Mouse (Mus musculus): ENCODE results near the gene Olfr984. TPM values are rescaled to one million over a fixed set of nuclear protein-coding genes. Genes with fewer than 3 reads are reported as not detected.

Gene Olfr984
- polyA plus RNA-seq, 1 experiment from 2014 or later = not detected

DNA sequence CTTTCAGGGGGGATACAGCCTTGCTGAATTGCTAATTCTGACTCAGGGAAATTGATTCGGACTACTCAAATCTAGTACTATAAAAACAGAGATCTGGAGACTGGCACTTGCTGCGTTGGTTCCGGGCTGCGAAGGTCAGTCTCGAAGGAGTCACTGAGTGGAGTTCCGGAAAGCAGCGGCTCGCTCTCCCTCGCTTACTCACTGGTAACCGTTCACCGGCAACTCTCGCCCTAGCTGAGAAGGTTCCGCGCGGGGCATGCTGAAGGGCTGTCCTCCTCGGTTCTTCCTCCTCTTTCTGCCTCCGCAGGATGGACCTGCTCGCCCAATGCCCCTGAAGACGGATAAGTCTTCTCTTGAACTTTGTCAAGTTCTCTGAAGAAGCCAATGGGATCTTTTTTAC is 63.9 kb downstream of the Olfr984 start:
- no peak overlapping the region for H3K9ac ChIP-seq
- WGBS = 93% methylated on average over 19 of the region's 19 CpGs
- no peaks in the 10 kb centered on the region for H3K4me1 ChIP-seq
- H3K36me3 ChIP-seq (ENCODE audit: poor library complexity, severe bottlenecking) = no peaks in the 10 kb centered on the region
- H3K9me3 ChIP-seq (replicated peaks) = no peaks in the 10 kb centered on the region
- H3K4me3 ChIP-seq = no peak overlapping the region
- no peak for ATAC-seq
- H3K4me2 ChIP-seq = no peak overlapping the region
- H3K27me3 ChIP-seq = no peaks in the 10 kb centered on the region
- H3K27ac ChIP-seq = no peak overlapping the region

Other genes with a start within 250 kb of the Olfr984 start
- not detected in 2 replicates for gene Olfr972, start 247.8 kb downstream of the Olfr984 start, polyA plus RNA-seq (2015; fragmentation: Nextera tagmentation; extraction: Ambion mirVana)
- not detected in 2 replicates for gene Olfr229, start 206.9 kb downstream of the Olfr984 start, polyA plus RNA-seq (2015; fragmentation: Nextera tagmentation; extraction: Ambion mirVana)
- not detected in 2 replicates for gene Olfr974, start 176.7 kb downstream of the Olfr984 start, polyA plus RNA-seq (2015; fragmentation: Nextera tagmentation; extraction: Ambion mirVana)
- gene Olfr975, start 162.2 kb downstream of the Olfr984 start, polyA plus RNA-seq (2015; fragmentation: Nextera tagmentation; extraction: Ambion mirVana) = not detected in 2 replicates
- not detected in 2 replicates for gene Olfr976, start 153.1 kb downstream of the Olfr984 start, polyA plus RNA-seq (2015; fragmentation: Nextera tagmentation; extraction: Ambion mirVana)
- not detected in 2 replicates for gene Olfr978, start 122.1 kb downstream of the Olfr984 start, polyA plus RNA-seq (2015; fragmentation: Nextera tagmentation; extraction: Ambion mirVana)
- not detected in 2 replicates for gene Olfr979, start 110.7 kb downstream of the Olfr984 start, polyA plus RNA-seq (2015; fragmentation: Nextera tagmentation; extraction: Ambion mirVana)
- gene Olfr980, start 104.6 kb downstream of the Olfr984 start, polyA plus RNA-seq (2015; fragmentation: Nextera tagmentation; extraction: Ambion mirVana) = not detected in 2 replicates
- not detected in 2 replicates for gene Olfr981, start 92.7 kb downstream of the Olfr984 start, polyA plus RNA-seq (2015; fragmentation: Nextera tagmentation; extraction: Ambion mirVana)
- gene Olfr982, start 40.4 kb downstream of the Olfr984 start, polyA plus RNA-seq (2015; fragmentation: Nextera tagmentation; extraction: Ambion mirVana) = not detected in 2 replicates
- gene Olfr983, start 20.6 kb downstream of the Olfr984 start, polyA plus RNA-seq (2015; fragmentation: Nextera tagmentation; extraction: Ambion mirVana) = not detected in 2 replicates
- gene Olfr985, start 16.0 kb upstream of the Olfr984 start, polyA plus RNA-seq (2015; fragmentation: Nextera tagmentation; extraction: Ambion mirVana) = not detected in 2 replicates
- not detected in 2 replicates for gene Tmem225, start 33.9 kb upstream of the Olfr984 start, polyA plus RNA-seq (2015; fragmentation: Nextera tagmentation; extraction: Ambion mirVana)
- 0.05 TPM in 1 of 2 replicates, not detected in the other for gene Olfr986, start 66.7 kb upstream of the Olfr984 start, polyA plus RNA-seq (2015; fragmentation: Nextera tagmentation; extraction: Ambion mirVana)
- gene Zfp202, start 78.1 kb upstream of the Olfr984 start, polyA plus RNA-seq (2015; fragmentation: Nextera tagmentation; extraction: Ambion mirVana) = 6.8 and 8.4 TPM in 2 replicates
- 35.7 and 45.7 TPM in 2 replicates for gene Scn3b, start 155.0 kb upstream of the Olfr984 start, polyA plus RNA-seq (2015; fragmentation: Nextera tagmentation; extraction: Ambion mirVana)

Data from forebrain, embryonic 13.5 days (tissue).